Mouse (Mus musculus) stomach, postnatal 0 days (tissue): ENCODE results near the gene Gchfr.

Experiments used
- CTCF ChIP-seq: IDR thresholded peaks from 2 replicates; pipeline ENCODE4 v1.5.1; 2016; ENCODE audit warnings: antibody characterized with exemption, low read depth, mild to moderate bottlenecking, moderate library complexity
- EP300 ChIP-seq: optimal IDR thresholded peaks from 2 replicates; pipeline ENCODE3; 2016; ENCODE audit warnings: antibody characterized with exemption

DNA sequence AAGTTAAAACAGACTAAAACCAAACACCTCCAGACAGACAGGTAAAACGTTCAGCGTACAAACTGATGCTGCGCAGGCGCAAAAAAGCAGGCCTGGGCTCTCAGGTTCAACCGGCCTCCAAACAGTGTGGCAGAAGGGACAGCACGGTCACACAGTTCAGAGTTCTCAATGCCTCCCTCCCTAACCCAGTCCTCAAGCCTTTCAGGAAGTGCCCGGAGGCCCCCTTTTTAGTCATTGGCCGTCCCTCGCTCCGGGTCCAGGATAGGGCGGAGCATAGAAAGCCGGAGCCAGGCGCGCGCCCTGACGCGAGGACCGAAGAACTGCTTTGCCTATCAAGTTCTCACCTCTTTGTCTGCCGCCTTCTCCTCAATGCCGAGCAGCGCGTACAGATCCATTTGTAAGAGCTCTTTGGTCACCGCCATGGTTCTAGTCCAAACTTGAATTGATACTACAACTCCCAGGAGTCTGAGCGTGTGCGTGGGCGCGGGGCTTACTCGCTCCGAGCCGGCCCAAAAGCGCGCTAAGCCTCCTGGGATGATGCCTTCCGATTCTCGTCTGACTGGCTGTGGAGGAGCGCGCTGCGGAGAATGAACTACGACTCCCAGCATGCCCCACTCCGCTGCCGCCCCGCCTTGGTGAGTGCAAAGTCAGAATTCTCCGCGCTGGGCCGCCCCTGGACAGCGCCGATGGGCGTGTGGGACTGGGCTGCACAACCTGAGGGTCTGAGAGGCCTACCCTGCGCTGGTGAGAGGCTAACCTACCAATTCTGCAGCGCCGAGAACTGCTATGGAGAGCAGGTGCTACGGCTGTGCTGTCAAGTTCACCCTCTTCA is 41.0 kb downstream of the Gchfr start, which contains the start of the genes Zfyve19 and Dnajc17:
- no peak for TF ChIP-seq EP300
- TF ChIP-seq CTCF = peak; percentile 24; the same call in 1 of the 2 replicates
